Mouse (Mus musculus) E14TG2a.4 (cell line): ENCODE measurements around the gene Abca7.

Source experiments
- H3K27me3 ChIP-seq: 2 replicates; pipeline ENCODE4 v1.6.1; 2014; ENCODE audit warnings: low read length, control low read depth; ENCODE audit not compliant: insufficient read depth
- H3K36me3 ChIP-seq: 2 replicates; pipeline ENCODE4 v1.6.1; 2014; ENCODE audit warnings: low read length, control low read depth; ENCODE audit not compliant: insufficient read depth
- H3K4me1 ChIP-seq: replicated peaks from 2 replicates; pipeline ENCODE4 v1.6.1; 2014; ENCODE audit warnings: low read depth, low read length, control low read depth
- H3K4me3 ChIP-seq: replicated peaks from 2 replicates; pipeline ENCODE4 v1.5.1; 2014; ENCODE audit warnings: mild to moderate bottlenecking, low read length
- H3K9me3 ChIP-seq: 2 replicates; pipeline ENCODE4 v1.6.1; 2014; ENCODE audit warnings: low read length, control low read depth
- CTCF ChIP-seq: conservative IDR thresholded peaks from 2 replicates; pipeline ENCODE4 v1.5.1; 2014; ENCODE audit warnings: low read length
- NANOG ChIP-seq: IDR thresholded peaks from 2 replicates; pipeline ENCODE4 v1.6.1; 2014; ENCODE audit warnings: borderline replicate concordance, low read length, mixed read lengths
- POU5F1 ChIP-seq: IDR thresholded peaks from 2 replicates; pipeline ENCODE4 v1.6.1; 2014; ENCODE audit warnings: low read length, borderline replicate concordance

Gene Abca7

DNA sequence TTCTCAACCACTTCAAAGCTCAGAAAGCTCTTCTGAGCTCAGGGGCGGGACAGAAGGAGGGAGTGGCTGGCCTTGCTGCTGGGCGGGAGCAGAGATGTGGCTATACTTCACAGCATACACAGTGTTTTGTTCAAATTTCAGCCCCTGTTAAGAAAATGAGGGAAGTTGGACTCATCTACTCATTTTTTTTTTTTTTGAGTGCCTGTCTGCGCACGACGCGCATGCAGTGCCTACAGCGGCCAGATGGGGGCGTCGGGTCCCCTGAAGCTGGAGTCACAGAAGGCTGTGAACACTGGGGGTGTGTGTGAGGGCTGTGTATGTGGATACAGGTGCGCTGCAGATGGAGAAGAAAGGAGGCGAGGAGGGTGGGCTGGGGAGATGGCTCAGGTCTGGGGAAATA lies 9.3 kb upstream of the Abca7 start:
- peak; percentile 98 for TF ChIP-seq CTCF
- no peak for TF ChIP-seq POU5F1
- TF ChIP-seq NANOG: no peak
- H3K27me3 ChIP-seq: peaks cover 22% of the 10 kb centered on the region
- peaks cover 71% of the 10 kb centered on the region for H3K4me1 ChIP-seq
- peaks cover 5% of the 10 kb centered on the region for H3K9me3 ChIP-seq
- peak overlapping the region; percentile 86 for H3K4me3 ChIP-seq
- peaks cover 20% of the 10 kb centered on the region for H3K36me3 ChIP-seq

DNA sequence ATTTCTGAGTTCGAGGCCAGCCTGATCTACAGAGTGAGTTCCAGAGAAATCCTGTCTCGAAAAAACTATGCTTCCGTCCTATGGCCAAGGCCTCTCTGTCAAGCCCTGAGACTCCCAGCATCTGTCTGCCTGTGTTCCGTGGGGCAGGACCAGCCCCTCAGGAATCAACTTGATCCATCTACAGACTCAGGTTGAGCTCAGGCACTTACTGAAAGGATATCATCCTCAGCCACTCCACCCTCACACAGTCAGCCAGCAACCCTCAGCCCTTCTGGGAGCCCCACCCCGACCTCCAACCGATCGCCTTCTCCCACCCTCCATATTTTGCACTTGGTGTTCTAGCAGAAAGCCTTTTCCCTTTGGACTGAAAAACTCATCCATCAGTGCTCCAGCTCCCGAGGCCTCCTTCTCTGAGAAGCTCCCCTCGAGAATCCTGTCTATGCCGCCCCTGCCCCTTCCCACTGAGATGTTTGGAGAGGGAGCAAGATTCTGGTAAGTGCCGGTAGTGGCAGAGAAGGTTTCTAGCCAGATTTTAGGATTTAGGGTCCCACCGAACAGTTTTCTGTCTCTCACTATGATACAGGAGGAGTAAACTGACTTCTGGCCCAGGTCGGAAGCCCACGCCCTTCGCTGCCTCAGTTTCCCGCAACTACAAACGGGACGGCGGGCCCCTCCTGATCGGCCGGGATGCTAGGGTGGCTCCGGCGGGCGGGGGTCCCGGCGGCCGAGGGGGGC lies 8.4 kb upstream of the Abca7 start:
- Histone ChIP-seq H3K4me1 (peaks cover 67% of the 10 kb centered on the region), H3K9me3 (peaks cover 5% of the 10 kb centered on the region), H3K36me3 (peaks cover 22% of the 10 kb centered on the region), H3K27me3 (peaks cover 22% of the 10 kb centered on the region), H3K4me3 (peak overlapping the region; percentile 86)
- no peak for TF ChIP-seq POU5F1
- TF ChIP-seq NANOG: no peak
- TF ChIP-seq CTCF: no peak

DNA sequence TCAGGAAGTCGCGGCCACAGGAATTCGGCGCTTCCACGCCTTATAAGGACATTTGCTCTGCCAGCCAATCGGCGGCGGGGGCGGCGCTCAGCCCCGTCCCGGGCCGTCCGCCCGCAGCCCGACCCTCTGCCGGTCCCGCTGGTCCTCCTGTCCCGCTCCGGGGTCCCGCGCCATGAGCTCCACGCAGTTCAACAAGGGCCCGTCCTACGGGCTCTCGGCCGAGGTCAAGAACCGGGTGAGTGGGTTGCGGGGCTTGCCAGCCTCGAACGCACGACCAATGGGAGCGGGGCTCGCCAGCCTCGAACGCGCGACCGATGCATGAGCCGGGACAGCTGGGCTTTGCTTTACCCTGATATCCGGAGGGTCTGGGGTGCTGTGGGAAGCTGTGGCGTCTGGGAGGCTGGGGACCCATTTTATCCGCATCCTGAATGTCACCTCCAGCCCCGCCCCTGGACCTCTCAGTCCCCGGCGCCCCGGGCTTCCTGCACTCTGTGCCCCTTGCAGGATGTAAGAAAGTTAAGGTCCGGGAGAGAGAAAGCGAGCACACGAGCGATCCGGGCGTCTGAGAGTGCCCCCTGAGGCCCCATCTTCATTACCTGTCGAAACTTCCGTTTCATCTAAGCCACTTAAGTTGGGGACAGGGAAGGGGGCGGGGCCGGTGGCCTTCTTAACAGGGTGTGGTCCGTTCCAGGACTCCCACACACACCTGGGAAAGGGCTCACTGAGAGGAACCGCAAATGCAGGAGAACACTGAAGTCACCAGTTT lies 7.6 kb upstream of the Abca7 start, which contains the start of gene Cnn2:
Gene Cnn2 (plus strand): TSS at position 79 of the 766 bp plus-strand sequence.
- peaks cover 22% of the 10 kb centered on the region for H3K27me3 ChIP-seq
- H3K4me1 ChIP-seq: peaks cover 60% of the 10 kb centered on the region
- peaks cover 5% of the 10 kb centered on the region for H3K9me3 ChIP-seq
- TF ChIP-seq POU5F1: no peak
- no peak for TF ChIP-seq NANOG
- H3K36me3 ChIP-seq: peaks cover 27% of the 10 kb centered on the region
- peak within 1 kb of the TSS; percentile 86 for H3K4me3 ChIP-seq

DNA sequence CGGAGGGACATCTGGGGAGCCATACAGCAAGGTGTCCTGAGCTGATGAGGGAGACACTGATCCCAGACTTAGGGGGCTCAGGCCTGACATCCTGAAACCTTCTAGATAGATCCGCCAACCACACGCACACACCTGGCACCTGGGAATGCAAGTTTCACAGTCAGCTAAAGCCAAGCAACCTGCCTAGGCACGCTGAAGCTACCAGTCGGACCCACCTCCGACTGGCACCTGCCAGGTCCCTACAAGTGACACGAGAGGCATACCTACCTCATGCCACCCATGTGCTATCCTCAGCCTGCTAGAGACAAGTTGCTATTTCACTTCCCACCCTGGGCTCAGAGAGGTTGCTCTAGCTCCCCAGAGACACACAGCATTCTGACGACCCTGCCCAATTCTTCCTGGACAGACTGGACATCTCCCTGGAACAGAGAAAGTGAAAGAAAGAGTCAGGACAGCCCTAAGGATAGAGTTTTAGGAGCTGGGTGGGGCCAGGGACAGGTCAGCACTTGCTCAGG lies 7.0 kb upstream of the Abca7 start:
- peaks cover 22% of the 10 kb centered on the region for H3K27me3 ChIP-seq
- peaks cover 63% of the 10 kb centered on the region for H3K4me1 ChIP-seq
- TF ChIP-seq CTCF: no peak
- no peak for TF ChIP-seq POU5F1
- TF ChIP-seq NANOG: no peak
- H3K9me3 ChIP-seq: peaks cover 5% of the 10 kb centered on the region
- H3K36me3 ChIP-seq: peaks cover 33% of the 10 kb centered on the region
- peak overlapping the region; percentile 86 for H3K4me3 ChIP-seq

DNA sequence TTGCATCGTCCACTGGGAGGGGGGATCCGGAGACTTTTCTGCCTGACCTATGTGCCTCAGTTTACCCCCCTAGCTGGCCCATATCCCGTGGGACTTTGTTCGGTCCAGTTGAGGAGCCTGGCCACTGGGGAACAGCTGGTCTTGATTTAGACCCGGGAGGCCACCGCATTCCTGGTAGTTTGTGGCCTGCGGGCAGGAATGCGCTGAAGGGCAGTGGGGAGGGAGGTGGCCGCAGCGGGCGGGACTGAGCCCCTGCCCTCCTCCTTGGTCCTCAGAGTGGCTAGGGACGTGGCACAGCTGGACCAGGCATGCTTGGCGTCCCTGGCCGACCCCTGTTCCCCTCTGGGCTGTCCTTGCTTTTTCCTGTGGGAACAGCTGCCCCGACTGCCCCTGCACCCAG lies 6.4 kb upstream of the Abca7 start:
- Histone ChIP-seq H3K9me3 (peaks cover 5% of the 10 kb centered on the region), H3K27me3 (peaks cover 22% of the 10 kb centered on the region), H3K4me3 (peak overlapping the region; percentile 86), H3K36me3 (peaks cover 39% of the 10 kb centered on the region), H3K4me1 (peaks cover 68% of the 10 kb centered on the region)
- no peak for TF ChIP-seq NANOG
- no peak for TF ChIP-seq POU5F1
- TF ChIP-seq CTCF: no peak

DNA sequence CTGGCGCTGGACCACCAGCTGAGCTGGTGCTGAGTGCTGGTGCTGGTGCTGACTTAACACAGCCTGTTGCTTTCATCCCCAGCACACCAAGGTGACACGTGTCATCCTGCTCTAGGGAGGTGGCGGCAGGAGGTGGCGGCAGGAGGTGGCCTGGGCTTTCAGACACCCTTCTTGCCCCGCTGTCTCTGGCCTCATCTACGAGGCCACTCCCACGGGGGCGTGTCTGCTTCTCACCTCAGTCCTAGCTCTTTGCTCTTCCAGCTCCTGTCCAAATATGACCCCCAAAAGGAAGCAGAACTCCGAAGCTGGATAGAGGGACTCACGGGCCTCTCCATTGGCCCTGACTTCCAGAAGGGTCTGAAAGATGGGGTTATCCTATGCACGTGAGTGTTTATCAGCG lies 5.2 kb upstream of the Abca7 start:
- TF ChIP-seq CTCF: no peak
- TF ChIP-seq NANOG: no peak
- no peak for TF ChIP-seq POU5F1

DNA sequence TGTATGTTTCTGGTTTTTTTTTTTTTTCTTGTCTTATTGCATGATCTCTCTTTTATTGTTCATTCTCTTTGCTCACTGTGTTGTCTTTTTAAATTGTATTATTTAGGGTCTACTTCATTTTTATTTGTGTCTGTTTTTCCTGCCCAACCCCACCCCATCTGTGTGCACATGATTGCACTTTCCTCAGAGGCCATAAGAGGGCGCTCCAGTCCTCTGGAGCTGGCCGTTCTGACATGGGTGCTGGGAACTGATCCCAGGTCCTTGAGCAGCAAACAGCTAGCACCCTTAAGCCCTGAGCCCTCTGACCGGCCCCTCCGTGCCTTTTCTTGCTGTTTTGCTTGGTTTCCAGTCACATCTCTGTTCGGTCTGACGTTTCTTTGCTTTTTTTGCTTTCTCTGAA lies 4.7 kb upstream of the Abca7 start:
- H3K36me3 ChIP-seq: peaks cover 43% of the 10 kb centered on the region
- 0 out of 2 replicates have a peak overlapping the region, but pooled peaks have one; percentile 35 for H3K4me3 ChIP-seq
- H3K9me3 ChIP-seq: peaks cover 5% of the 10 kb centered on the region
- peaks cover 66% of the 10 kb centered on the region for H3K4me1 ChIP-seq
- H3K27me3 ChIP-seq: peaks cover 22% of the 10 kb centered on the region
- peak; percentile 86 for TF ChIP-seq CTCF
- TF ChIP-seq POU5F1: no peak

More for the DNA sequence above, 5.2 kb upstream of the Abca7 start:
- peaks cover 22% of the 10 kb centered on the region for H3K27me3 ChIP-seq
- peaks cover 5% of the 10 kb centered on the region for H3K9me3 ChIP-seq
- peaks cover 69% of the 10 kb centered on the region for H3K4me1 ChIP-seq
- H3K36me3 ChIP-seq: peaks cover 43% of the 10 kb centered on the region
- H3K4me3 ChIP-seq: peak overlapping the region; percentile 35; the same call in 1 of the 2 replicates

DNA sequence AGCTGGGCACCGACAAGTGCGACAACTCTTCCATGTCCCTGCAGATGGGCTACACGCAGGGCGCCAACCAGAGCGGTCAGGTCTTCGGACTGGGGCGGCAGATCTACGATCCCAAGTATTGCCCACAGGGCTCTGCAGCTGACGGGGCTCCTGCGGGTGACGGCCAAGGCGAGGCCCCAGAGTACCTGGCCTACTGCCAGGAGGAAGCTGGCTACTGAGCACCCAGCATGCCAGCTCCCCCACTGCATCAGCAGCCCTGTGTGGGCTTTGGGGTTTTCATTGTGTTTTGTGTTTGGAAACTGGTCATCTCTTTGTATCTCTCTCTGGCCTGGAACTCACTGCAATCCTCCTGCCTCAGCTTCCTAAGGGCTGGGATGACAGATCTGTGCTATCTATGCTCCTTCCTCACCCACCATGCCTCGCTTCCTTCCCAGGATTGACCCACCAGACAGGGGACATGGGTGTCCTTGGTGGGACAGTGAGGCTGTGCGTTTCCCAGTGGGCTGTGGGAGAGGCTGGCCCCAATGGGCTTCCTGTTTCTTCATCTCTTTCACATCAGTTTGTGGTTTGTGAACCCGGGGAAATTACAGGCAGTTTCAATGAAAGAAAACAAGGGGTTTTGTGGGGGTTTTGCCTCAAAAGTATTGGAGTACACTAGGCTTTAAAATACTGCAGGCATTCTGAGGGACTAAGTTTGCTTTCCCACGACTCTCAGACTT lies 1.7 kb upstream of the Abca7 start:
- TF ChIP-seq POU5F1 (no peak; the same call in 1 of the 2 replicates), NANOG (no peak), CTCF (no peak)
- H3K4me1 ChIP-seq: peaks cover 62% of the 10 kb centered on the region
- H3K36me3 ChIP-seq: peaks cover 53% of the 10 kb centered on the region
- H3K4me3 ChIP-seq: no peak overlapping the region
- H3K9me3 ChIP-seq: peaks cover 5% of the 10 kb centered on the region
- peaks cover 11% of the 10 kb centered on the region for H3K27me3 ChIP-seq
